Mouse (Mus musculus) forebrain, postnatal 0 days (tissue): ENCODE measurements around the gene Gm20661. TPM values are rescaled to one million over a fixed set of nuclear protein-coding genes. Genes with fewer than 3 reads are reported as not detected.

Source experiments
- ATAC-seq: fragments of 200-750 bp; cut with Nextera tagmentation; 2 replicates; pipeline ENCODE4 v1.8.0; 2017; ENCODE audit warnings: mild to moderate bottlenecking, moderate library complexity
- DNase-seq: peaks from one replicate; pipeline ENCODE4 v3.0.0-alpha.2; 2015
- H3K27ac ChIP-seq: fragments of 300-500 bp; sonication (generic); 2 replicates; pipeline ENCODE4 v1.5.1; 2014; ENCODE audit warnings: low read depth, mild to moderate bottlenecking, antibody characterized with exemption, low read length, moderate library complexity, mixed read lengths
- H3K27me3 ChIP-seq: fragments of 300-500 bp; sonication (generic); 2 replicates; pipeline ENCODE4 v1.6.1; 2014; ENCODE audit warnings: mild to moderate bottlenecking, low read length, mixed read lengths; ENCODE audit not compliant: insufficient read depth
- H3K36me3 ChIP-seq: fragments of 300-500 bp; sonication (generic); 2 replicates; pipeline ENCODE4 v1.6.1; 2014; ENCODE audit warnings: mild to moderate bottlenecking, moderate library complexity; ENCODE audit not compliant: insufficient read depth
- H3K4me1 ChIP-seq: fragments of 300-500 bp; sonication (generic); 2 replicates; pipeline ENCODE4 v1.6.1; 2014; ENCODE audit warnings: antibody characterized with exemption; ENCODE audit not compliant: insufficient read depth
- H3K4me2 ChIP-seq: fragments of 300-500 bp; sonication (generic); 2 replicates; pipeline ENCODE4 v1.6.1; 2014; ENCODE audit warnings: low read depth, mild to moderate bottlenecking, moderate library complexity
- H3K4me3 ChIP-seq: fragments of 300-500 bp; sonication (generic); 2 replicates; pipeline ENCODE4 v1.5.1; 2014; ENCODE audit warnings: low read depth, low read length, mixed read lengths
- H3K9ac ChIP-seq: fragments of 300-500 bp; sonication (generic); 2 replicates; pipeline ENCODE4 v1.6.1; 2014; ENCODE audit warnings: mild to moderate bottlenecking
- H3K9me3 ChIP-seq: fragments of 300-500 bp; sonication (generic); 2 replicates; pipeline ENCODE4 v1.6.1; 2016; ENCODE audit warnings: low read length
- CTCF ChIP-seq: sonication (generic); IDR thresholded peaks from 2 replicates; pipeline ENCODE4 v1.5.1; 2016; ENCODE audit warnings: antibody characterized with exemption, control low read depth, low read depth
- WGBS: fragments of 180-500 bp; shearing (Covaris S2); extraction: QIAGEN DNeasy Blood & Tissue Kit; methylation state at CpG from one replicate; pipeline ENCODE4 v1.1.7; 2014; 5-methylcytosine and 5-hydroxymethylcytosine counted together
- polyA plus RNA-seq: library from polyadenylated mRNA; unstranded; fragments of >200 nt; fragmentation: Nextera tagmentation; extraction: Ambion mirVana; gene quantifications from 2 replicates; pipeline ENCODE4 v1.2.1, GENCODE M21; 2015
- total RNA-seq: library from RNA; depleted of rRNA; stranded (reverse); fragments of >200 nt; gene quantifications from 2 replicates; pipeline ENCODE4 v1.2.3, GENCODE M21; 2014

The Gm20661 gene
- total and polyA plus RNA-seq, 2 experiments from 2014 or later: 0.12 TPM; not detected in 1

DNA sequence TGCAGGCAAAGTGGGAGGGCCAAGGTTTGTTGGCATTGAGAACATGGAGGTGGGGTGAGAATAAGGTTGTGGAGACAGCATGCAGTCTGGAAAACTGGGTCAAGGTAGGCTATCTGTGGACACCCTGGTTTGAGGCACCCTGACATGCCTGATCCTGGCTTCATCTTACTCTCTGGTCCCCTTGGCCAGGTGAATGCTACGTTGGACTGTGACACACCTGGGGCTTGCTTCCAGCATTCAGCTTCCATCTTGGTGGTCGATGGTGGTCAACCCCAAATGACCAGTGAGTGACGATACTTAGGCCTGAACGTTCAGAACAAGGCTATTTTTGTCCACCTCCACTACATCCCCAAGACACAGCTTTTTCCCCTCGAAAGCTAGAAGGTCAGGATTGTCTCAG, 13.2 kb downstream of the Gm20661 start, which contains the start of gene Gm20662:
Gene Gm20662, plus strand, starts transcription at position 301 of the 400 bp plus-strand sequence.
- Histone ChIP-seq H3K27ac (no peak within 1 kb of the TSS), H3K9ac (no peak within 1 kb of the TSS), H3K4me2 (no peak within 1 kb of the TSS), H3K9me3 (no peaks in the 10 kb centered on the region), H3K36me3 (no peaks in the 10 kb centered on the region), H3K4me1 (no peaks in the 10 kb centered on the region), H3K4me3 (no peak within 1 kb of the TSS), H3K27me3 (no peaks in the 10 kb centered on the region)
- no peak for ATAC-seq
- no peak for TF ChIP-seq CTCF
- no peak for DNase-seq
- 92% methylated on average over 5 of the region's 5 CpGs for WGBS

GRCm38 (mm10) chr9:108001922-108002770, 19.3 kb downstream of the Gm20661 start, which contains the start of gene Ip6k1:
Ip6k1 (plus strand) TSS chr9:108002501.
- WGBS: under 1% methylated on average over 51 of the region's 51 CpGs
- DNase-seq: peak; percentile 100
- H3K36me3 ChIP-seq: no peaks in the 10 kb centered on the region

GRCm38 (mm10) chr9:108002778-108003530, 20.1 kb downstream of the Gm20661 start:
- ATAC-seq (peak; percentile 32), DNase-seq (peak; percentile 64)
- no peak for TF ChIP-seq CTCF
- Histone ChIP-seq H3K9me3 (no peaks in the 10 kb centered on the region), H3K4me1 (peaks cover 18% of the 10 kb centered on the region), H3K9ac (peak overlapping the region; percentile 100), H3K4me2 (peak overlapping the region; percentile 76), H3K4me3 (peak overlapping the region; percentile 100), H3K27ac (peak overlapping the region; percentile 99), H3K36me3 (no peaks in the 10 kb centered on the region), H3K27me3 (no peaks in the 10 kb centered on the region)
- under 1% methylated on average over 50 of the region's 50 CpGs for whole genome bisulfite sequencing

More at GRCm38 (mm10) chr9:108001922-108002770, 19.3 kb downstream of the Gm20661 start, which contains the start of gene Ip6k1:
- TF ChIP-seq CTCF: no peak
- Histone ChIP-seq H3K27me3 (no peaks in the 10 kb centered on the region), H3K27ac (peak within 1 kb of the TSS; percentile 99), H3K9ac (peak within 1 kb of the TSS; percentile 100), H3K4me1 (peaks cover 18% of the 10 kb centered on the region), H3K9me3 (no peaks in the 10 kb centered on the region), H3K4me2 (peak within 1 kb of the TSS; percentile 85), H3K4me3 (peak within 1 kb of the TSS; percentile 100)
- peak; percentile 100 for ATAC-seq

GRCm38 (mm10) chr9:108003531-108003890, 20.7 kb downstream of the Gm20661 start:
- no peak for ATAC-seq
- no peak for TF ChIP-seq CTCF
- no peak for DNase-seq
- H3K4me1 ChIP-seq: peaks cover 18% of the 10 kb centered on the region
- peak overlapping the region; percentile 100 for H3K9ac ChIP-seq
- peak overlapping the region; percentile 100 for H3K4me3 ChIP-seq
- no peaks in the 10 kb centered on the region for H3K36me3 ChIP-seq
- 8% methylated on average over 8 of the region's 8 CpGs for WGBS
- no peaks in the 10 kb centered on the region for H3K27me3 ChIP-seq
- H3K9me3 ChIP-seq: no peaks in the 10 kb centered on the region
- peak overlapping the region; percentile 76 for H3K4me2 ChIP-seq
- peak overlapping the region; percentile 99 for H3K27ac ChIP-seq

DNA sequence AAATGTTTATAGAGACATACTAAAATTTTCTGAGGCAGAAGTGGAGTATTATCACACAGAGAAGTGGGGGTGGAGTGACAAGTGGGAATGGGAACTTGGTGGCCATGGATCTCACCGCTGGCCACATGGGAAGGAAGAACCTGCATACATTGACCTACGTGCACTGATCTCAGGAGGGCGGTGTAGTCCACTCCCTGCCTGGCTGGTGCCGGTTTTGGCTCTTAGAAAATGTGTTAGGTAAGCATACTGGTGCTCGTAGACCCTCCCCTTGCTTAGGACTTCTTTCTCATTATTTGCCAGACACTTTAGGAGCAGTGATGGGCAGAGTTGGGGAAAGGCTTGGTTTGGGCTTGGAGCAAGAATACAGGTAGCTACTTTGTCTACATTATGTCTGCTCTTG, 25.2 kb downstream of the Gm20661 start:
- no peaks in the 10 kb centered on the region for H3K36me3 ChIP-seq
- TF ChIP-seq CTCF: no peak
- H3K27ac ChIP-seq: no peak overlapping the region
- WGBS: 89% methylated on average over 5 of the region's 5 CpGs
- DNase-seq (no peak), ATAC-seq (no peak)
- no peak overlapping the region for H3K9ac ChIP-seq
- peaks cover 15% of the 10 kb centered on the region for H3K4me1 ChIP-seq
- no peaks in the 10 kb centered on the region for H3K27me3 ChIP-seq
- no peaks in the 10 kb centered on the region for H3K9me3 ChIP-seq
- H3K4me2 ChIP-seq: no peak overlapping the region
- no peak overlapping the region for H3K4me3 ChIP-seq

DNA sequence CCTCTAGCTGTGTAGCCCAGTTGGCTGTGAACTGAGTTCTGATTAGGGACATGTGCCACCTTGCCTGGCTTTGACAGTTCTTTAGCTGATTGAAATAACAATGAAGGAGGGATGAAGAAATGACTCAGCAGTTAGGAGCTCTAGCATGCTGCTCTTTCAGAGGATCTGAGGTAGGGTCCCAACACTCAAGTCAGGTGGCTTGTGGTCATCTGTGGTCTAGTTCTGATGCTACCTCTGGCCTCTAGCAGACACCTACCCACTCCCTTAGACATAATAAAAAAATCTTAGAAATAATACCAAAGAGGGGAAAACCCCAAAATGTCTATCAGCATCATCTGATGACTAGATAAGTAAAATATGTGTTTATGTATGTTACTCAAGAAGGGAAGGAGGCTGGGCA, 27.5 kb downstream of the Gm20661 start:
- Histone ChIP-seq H3K9ac (no peak overlapping the region), H3K4me1 (0 out of 2 replicates have a peak, but pooled peaks cover 1% of the 10 kb centered on the region), H3K4me3 (no peak overlapping the region), H3K9me3 (no peaks in the 10 kb centered on the region), H3K27me3 (no peaks in the 10 kb centered on the region), H3K4me2 (no peak overlapping the region), H3K36me3 (0 out of 2 replicates have a peak, but pooled peaks cover 1% of the 10 kb centered on the region), H3K27ac (no peak overlapping the region)
- DNase-seq: no peak
- no peak for TF ChIP-seq CTCF
- no peak for ATAC-seq
